Mouse (Mus musculus) colon, adult 2 months (tissue): ENCODE data around the gene Vmn1r79. TPM values are rescaled to one million over a fixed set of nuclear protein-coding genes. Genes with fewer than 3 reads are reported as not detected.

Source experiments
- polyA plus RNA-seq: library from polyadenylated mRNA; depleted of rRNA; stranded (reverse); fragments of >200 nt; gene quantifications from 2 replicates; pipeline ENCODE4 v1.2.3, GENCODE M21; 2012; rRNA removed

Gene Vmn1r79
- polyA plus RNA-seq = not detected in 2 replicates

GRCm38 (mm10) chr7:12170979-12171378, at the start of gene Vmn1r79:
Gene Vmn1r79 (plus strand): TSS chr7:12171279.

GRCm38 (mm10) chr7:12149957-12150356, 21.1 kb upstream of the Vmn1r79 start, which contains the start of gene Vmn1r78:
Gene Vmn1r78 (plus strand): TSS chr7:12150257.

GRCm38 (mm10) chr7:12188986-12189385, 17.9 kb downstream of the Vmn1r79 start, which contains the start of gene Vmn1r80:
Gene Vmn1r80 (plus strand): TSS chr7:12189286.

Other genes starting within 250 kb of the Vmn1r79 start
- not detected in 2 replicates for gene Vmn1r76, start 233.1 kb upstream of the Vmn1r79 start, polyA plus RNA-seq
- not detected in 2 replicates for gene Vmn1r77, start 134.5 kb upstream of the Vmn1r79 start, polyA plus RNA-seq
- gene Vmn1r78, start 21.0 kb upstream of the Vmn1r79 start, polyA plus RNA-seq = not detected in 2 replicates
- not detected in 2 replicates for gene Vmn1r80, start 18.0 kb downstream of the Vmn1r79 start, polyA plus RNA-seq
- not detected in 2 replicates for gene Vmn1r81, start 97.0 kb downstream of the Vmn1r79 start, polyA plus RNA-seq
- not detected in 2 replicates for gene Vmn1r82, start 129.2 kb downstream of the Vmn1r79 start, polyA plus RNA-seq
- not detected in 2 replicates for gene Vmn1r83, start 158.2 kb downstream of the Vmn1r79 start, polyA plus RNA-seq
- gene Vmn1r84, start 198.0 kb downstream of the Vmn1r79 start, polyA plus RNA-seq = not detected in 2 replicates